Mouse (Mus musculus): ENCODE data around the gene Arl6ip6.

GRCm38 (mm10) chr2:53179876-53180275, 11.7 kb upstream of the Arl6ip6 start:
- TF ChIP-seq POLR2A (IDR thresholded peaks at IDR 0.05; ENCODE audit: extremely low read depth, insufficient read depth, low read length) (no peak), CTCF (IDR thresholded peaks at IDR 0.05; ENCODE audit: extremely low read depth, insufficient read depth, low read length) (no peak)

All from cortical plate, adult 2 months (tissue).